Mouse (Mus musculus): ENCODE measurements around the gene Umodl1. TPM values are rescaled to one million over a fixed set of nuclear protein-coding genes. Genes with fewer than 3 reads are reported as not detected.

Umodl1 gene
- total and polyA plus RNA-seq, 3 experiments = 1.0 to 4.5 (median 1.6) TPM

GRCm38 (mm10) chr17:30961936-30962592, 7.6 kb downstream of the Umodl1 start:
- dilution Hi-C loops (cut with MboI; ENCODE audit: extremely low pct_ligation_motif_present, extremely low pct_unique_long_range_greater_than_20kb, low sequenced_read_pairs) = no loop called here
- Histone ChIP-seq H3K36me3 (replicated peaks in 1 of 2; ENCODE audit: control insufficient read depth in 1 of 2, insufficient read depth in 1 of 2, low read length in 1 of 2) (no peaks in the 10 kb centered on the region), H3K27me3 (replicated peaks) (peaks cover 2% of the 10 kb centered on the region), H3K9me3 (replicated peaks; ENCODE audit: low read length) (peaks cover 2% of the 10 kb centered on the region), H3K4me3 (replicated peaks in 1 of 3; ENCODE audit: low read depth in 2 of 3, low read length in 2 of 3, poor library complexity in 1 of 3) (no peak overlapping the region), H3K4me2 (ENCODE audit: insufficient read depth, low read depth, poor library complexity, severe bottlenecking) (no peak overlapping the region), H3K27ac (ENCODE audit: insufficient read depth, low read depth) (no peak overlapping the region), H3K9ac (ENCODE audit: insufficient read depth, low read depth) (no peak overlapping the region), H3K79me2 (replicated peaks; ENCODE audit: control insufficient read depth, extremely low read depth, insufficient read depth, poor library complexity, severe bottlenecking) (no peaks in the 10 kb centered on the region), H3K4me1 (ENCODE audit: control insufficient read depth in 1 of 2, insufficient read depth in 2 of 2) (peaks cover 5 to 41% of the 10 kb centered on the region in 2 experiments; a peak in 3 of 4 replicates)
- DNase-seq (ENCODE audit: extremely low read depth) = peak; percentile 71
- TF ChIP-seq TCF12 (IDR thresholded peaks at IDR 0.05; ENCODE audit: low read depth, low read length) = peak; percentile 47; the same call in 1 of the 2 replicates
- no peak for TF ChIP-seq UBTF (IDR thresholded peaks at IDR 0.05; ENCODE audit: low read depth, low read length)
- in situ Hi-C loops (cut with MboI; ENCODE audit: low pct_ligation_motif_present, low pct_unique_long_range_greater_than_20kb, low sequenced_read_pairs) = no loop called here

DNA sequence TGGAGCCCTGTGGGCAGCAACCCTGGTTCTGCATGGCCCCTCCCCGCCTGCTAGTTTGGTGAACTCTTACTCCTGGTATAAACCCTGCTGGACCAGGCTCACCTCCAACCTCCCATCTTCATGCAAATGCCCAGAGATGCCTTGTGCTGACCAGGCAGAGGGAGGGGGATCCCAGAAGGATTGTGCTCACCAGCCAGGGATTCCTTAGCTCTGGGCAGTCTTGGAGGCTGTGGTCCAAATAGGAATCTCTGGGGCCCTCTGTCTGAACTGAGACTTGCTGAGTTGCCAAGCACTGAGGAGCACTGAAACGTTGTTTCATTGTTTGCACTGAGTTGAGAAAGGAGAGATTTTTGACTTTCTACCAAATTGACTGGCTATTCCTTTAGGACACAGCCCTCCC, 8.4 kb downstream of the Umodl1 start:
- no peak overlapping the region for H3K27ac ChIP-seq (ENCODE audit: insufficient read depth, low read depth)
- peaks cover 2% of the 10 kb centered on the region for H3K27me3 ChIP-seq (replicated peaks)
- dilution Hi-C loops (cut with MboI; ENCODE audit: extremely low pct_ligation_motif_present, extremely low pct_unique_long_range_greater_than_20kb, low sequenced_read_pairs) = no loop called here
- no peak overlapping the region for H3K4me3 ChIP-seq (replicated peaks in 1 of 3; ENCODE audit: low read depth in 2 of 3, low read length in 2 of 3, poor library complexity in 1 of 3)
- no peaks in the 10 kb centered on the region for H3K79me2 ChIP-seq (replicated peaks; ENCODE audit: control insufficient read depth, extremely low read depth, insufficient read depth, poor library complexity, severe bottlenecking)
- no peak for TF ChIP-seq ELF1 (IDR thresholded peaks at IDR 0.05; ENCODE audit: low read depth, low read length)
- no peak for TF ChIP-seq MAX (IDR thresholded peaks at IDR 0.05; ENCODE audit: low read length)
- TF ChIP-seq USF1 (IDR thresholded peaks at IDR 0.05; ENCODE audit: low read depth, low read length) = no peak
- no peak for TF ChIP-seq MEF2A (IDR thresholded peaks at IDR 0.05; ENCODE audit: borderline replicate concordance, low read depth, low read length)
- no peak for TF ChIP-seq MYC (IDR thresholded peaks at IDR 0.05; ENCODE audit: low read depth, low read length)
- no peak for TF ChIP-seq NRF1 (IDR thresholded peaks at IDR 0.05; ENCODE audit: low read depth, low read length)
- no peak for TF ChIP-seq ZKSCAN1 (IDR thresholded peaks at IDR 0.05; ENCODE audit: borderline replicate concordance, low read depth, low read length)
- TF ChIP-seq PAX5 (IDR thresholded peaks at IDR 0.05; ENCODE audit: low read length) = no peak
- TF ChIP-seq RCOR1 (conservative IDR thresholded peaks at IDR 0.05; ENCODE audit: low read depth, low read length) = no peak
- no peak for TF ChIP-seq POLR2A (IDR thresholded peaks at IDR 0.05; ENCODE audit: low read depth, low read length)
- TF ChIP-seq ZNF384 (IDR thresholded peaks at IDR 0.05; ENCODE audit: low read depth, low read length) = no peak
- no peak for TF ChIP-seq JUND (conservative IDR thresholded peaks at IDR 0.05; ENCODE audit: low read depth, low read length)
- no peak for TF ChIP-seq ZC3H11A (IDR thresholded peaks at IDR 0.05; ENCODE audit: low read depth, low read length)
- no peak for TF ChIP-seq NELFE (IDR thresholded peaks at IDR 0.05; ENCODE audit: low read depth, low read length)
- H3K36me3 ChIP-seq (replicated peaks in 1 of 2; ENCODE audit: control insufficient read depth in 1 of 2, insufficient read depth in 1 of 2, low read length in 1 of 2) = no peaks in the 10 kb centered on the region
- H3K4me1 ChIP-seq (ENCODE audit: control insufficient read depth in 1 of 2, insufficient read depth in 2 of 2) = peaks cover 5 to 37% of the 10 kb centered on the region in 2 experiments; a peak in 3 of 4 replicates
- no peak overlapping the region for H3K4me2 ChIP-seq (ENCODE audit: insufficient read depth, low read depth, poor library complexity, severe bottlenecking)
- in situ Hi-C loops (cut with MboI; ENCODE audit: low pct_ligation_motif_present, low pct_unique_long_range_greater_than_20kb, low sequenced_read_pairs) = no loop called here
- no peak for DNase-seq (ENCODE audit: extremely low read depth)
- H3K9me3 ChIP-seq (replicated peaks; ENCODE audit: low read length) = peaks cover 2% of the 10 kb centered on the region
- H3K9ac ChIP-seq (ENCODE audit: insufficient read depth, low read depth) = no peak overlapping the region

All from CH12.LX (cell line).